Mouse (Mus musculus): Measurements from ENCODE around the gene Eif5.

DNA sequence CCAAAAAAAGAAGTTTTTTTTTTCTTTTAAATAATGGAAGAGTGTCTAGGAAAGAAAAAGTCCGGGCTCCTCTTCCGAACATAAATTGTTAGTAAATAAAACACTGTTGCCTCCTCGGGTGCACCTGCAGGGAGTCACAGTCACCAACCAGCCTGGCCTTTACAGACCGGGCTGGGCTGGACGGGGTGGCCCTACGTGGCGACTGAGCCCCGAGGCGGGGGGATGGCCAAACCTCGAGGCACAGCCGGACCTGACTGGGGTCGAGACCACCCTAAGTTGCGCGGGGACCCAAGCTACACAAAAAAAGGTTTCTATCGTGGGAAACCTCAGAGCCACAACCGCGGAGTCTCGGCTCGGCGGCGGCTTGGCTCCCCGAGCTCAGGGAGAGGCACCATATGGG is 475 bp upstream of the Eif5 start:
- TF ChIP-seq TCF3 (IDR thresholded peaks at IDR 0.05; ENCODE audit: insufficient read length, low read depth) (no peak), POLR2AphosphoS2 (IDR thresholded peaks at IDR 0.05; ENCODE audit: insufficient read length, low read depth) (no peak), POLR2A (IDR thresholded peaks at IDR 0.05; ENCODE audit: insufficient read length, low read depth) (no peak), MAX (IDR thresholded peaks at IDR 0.05; ENCODE audit: low read depth) (no peak), MYOD1 (IDR thresholded peaks at IDR 0.05; ENCODE audit: control insufficient read depth in 1 of 3, insufficient read length in 2 of 3, low read depth in 2 of 3) (no peak), USF1 (IDR thresholded peaks at IDR 0.05; ENCODE audit: low read depth) (no peak), E2F4 (IDR thresholded peaks at IDR 0.05; ENCODE audit: insufficient read depth) (no peak), REST (IDR thresholded peaks at IDR 0.05; ENCODE audit: insufficient read depth, insufficient read length) (no peak), CEBPB (IDR thresholded peaks at IDR 0.05; ENCODE audit: insufficient read depth, poor library complexity, severe bottlenecking) (no peak), SRF (IDR thresholded peaks at IDR 0.05; ENCODE audit: control insufficient read depth, insufficient read length, low read depth) (no peak)
